Mouse (Mus musculus) small intestine, adult 2 months (tissue): ENCODE results near the gene Socs1.

Source experiments
- CTCF ChIP-seq: fragments of 200-500 bp; IDR thresholded peaks from 2 replicates; pipeline ENCODE4 v1.5.1; 2012; ENCODE audit warnings: low read depth, mild to moderate bottlenecking, control low read depth, inconsistent platforms, low read length, moderate library complexity, mixed read lengths; ENCODE audit not compliant: insufficient replicate concordance, insufficient read length; ENCODE audit errors: extremely low read depth
- POLR2A ChIP-seq: fragments of 200-500 bp; IDR thresholded peaks from 2 replicates; pipeline ENCODE4 v1.6.1; 2012; ENCODE audit warnings: low read depth, mild to moderate bottlenecking, control low read depth, inconsistent platforms, low read length, moderate library complexity

DNA sequence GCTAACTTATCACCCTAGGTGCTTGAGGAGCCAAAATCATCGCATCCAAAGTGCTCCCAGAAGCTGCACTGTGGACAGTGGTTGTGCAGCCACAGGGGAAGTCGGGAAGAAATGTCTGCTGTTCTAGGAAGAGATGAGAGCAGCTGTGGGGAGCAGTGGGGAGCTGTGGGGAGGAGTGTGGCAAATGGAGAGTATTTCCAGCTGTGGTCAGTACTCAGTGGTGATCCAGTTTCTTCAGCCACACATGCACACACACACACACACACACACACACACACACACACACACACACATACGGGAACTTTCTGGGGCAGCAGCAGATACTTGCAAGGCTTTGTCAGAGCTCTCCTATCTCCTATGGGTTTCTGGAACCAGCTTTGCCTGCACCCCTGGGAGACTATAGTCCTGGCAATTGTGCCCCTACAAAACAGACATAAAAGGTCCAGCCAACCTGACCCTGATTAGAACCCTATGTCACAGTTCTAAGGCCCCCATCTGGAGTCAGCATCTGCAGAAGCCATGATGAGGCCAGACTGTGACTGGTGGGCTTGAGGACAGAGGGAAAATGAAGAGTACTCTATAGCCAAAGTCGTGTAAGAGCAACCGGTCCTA lies 22.7 kb downstream of the Socs1 start:
- TF ChIP-seq CTCF (no peak), POLR2A (no peak)
